Mouse (Mus musculus): ENCODE results near the gene Lin52.

DNA sequence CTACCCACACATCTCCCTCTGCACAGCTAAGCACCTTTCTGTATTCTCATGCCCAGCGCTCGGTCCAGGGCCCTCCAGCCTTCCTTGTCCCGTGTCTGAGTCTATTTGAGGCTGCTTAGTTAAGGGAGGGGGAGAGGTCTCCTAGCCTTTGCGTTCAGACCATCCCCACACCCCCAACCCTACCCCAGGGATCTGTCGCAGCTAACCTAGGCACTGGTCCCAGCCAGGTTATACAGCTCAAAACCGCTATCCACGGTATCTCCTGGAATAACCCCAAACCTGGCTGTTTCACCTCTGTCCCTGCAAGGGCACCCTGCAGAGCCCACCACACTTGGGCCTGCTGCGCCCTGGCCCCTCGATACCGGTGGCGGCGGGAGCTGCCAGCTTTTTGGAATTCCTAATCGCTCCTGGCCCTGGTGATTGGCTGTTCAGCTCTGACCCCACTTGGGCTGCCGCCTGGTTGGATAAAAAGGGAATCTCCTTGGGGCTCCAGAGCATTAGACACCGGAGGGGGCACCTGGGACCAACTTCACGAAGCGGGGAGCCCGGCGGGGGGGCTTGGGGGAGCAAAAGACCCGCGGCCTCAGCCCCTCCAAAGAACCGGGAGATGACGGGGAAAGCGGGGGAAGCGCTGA is 118.2 kb downstream of the Lin52 start, which contains the start of gene Vsx2:
- no peak for TF ChIP-seq CTCF (IDR thresholded peaks at IDR 0.05; ENCODE audit: extremely low read depth, insufficient read depth, insufficient read length, insufficient replicate concordance)
- no peak for TF ChIP-seq POLR2A (IDR thresholded peaks at IDR 0.05; ENCODE audit: low read depth, low read length)

All from spleen, adult 2 months (tissue).